Mouse (Mus musculus) embryonic fibroblast, embryonic 13.5 days (primary cell): ENCODE results near the gene Trim38. TPM values are rescaled to one million over a fixed set of nuclear protein-coding genes. Genes with fewer than 3 reads are reported as not detected.
"Not testable (repeated sequence)": the region's sequence is repeated elsewhere in the genome, so short reads cannot be mapped to it uniquely, and the experiment has no call there.

ENCODE experiments used
- H3K27ac ChIP-seq: 2 replicates; pipeline ENCODE4 v1.5.1; 2012; ENCODE audit warnings: low read length, control low read depth, inconsistent platforms; ENCODE audit not compliant: insufficient read depth
- H3K4me1 ChIP-seq: 2 replicates; pipeline ENCODE4 v1.6.1; 2011; ENCODE audit warnings: low read length; ENCODE audit not compliant: control insufficient read depth, insufficient read depth
- H3K4me3 ChIP-seq: 2 replicates; pipeline ENCODE4 v1.5.1; 2011; ENCODE audit warnings: mild to moderate bottlenecking, control low read depth, low read length; ENCODE audit not compliant: insufficient read depth
- CTCF ChIP-seq: IDR thresholded peaks from 2 replicates; pipeline ENCODE4 v1.5.1; 2011; ENCODE audit warnings: mild to moderate bottlenecking, control low read depth, low read length, moderate library complexity, borderline replicate concordance; ENCODE audit not compliant: insufficient read depth
- POLR2A ChIP-seq: IDR thresholded peaks from 2 replicates; pipeline ENCODE4 v1.6.1; 2011; ENCODE audit warnings: low read depth, mild to moderate bottlenecking, control low read depth, low read length, moderate library complexity
- polyA plus RNA-seq: library from polyadenylated mRNA; stranded (reverse); fragments of >200 nt; gene quantifications from 2 replicates; pipeline ENCODE4 v1.2.4, GENCODE M21; 2011; ENCODE audit warnings: low read depth; ENCODE audit not compliant: missing spikeins, insufficient read length

Trim38 gene
- polyA plus RNA-seq = not detected in 2 replicates

- not testable (repeated sequence) for H3K27ac ChIP-seq, H3K4me1 ChIP-seq, H3K4me3 ChIP-seq
Measured at GRCm38 (mm10) chr13:23769613-23770012, at the start of gene Trim38. Gene Trim38, plus strand, starts transcription at chr13:23769913.

DNA sequence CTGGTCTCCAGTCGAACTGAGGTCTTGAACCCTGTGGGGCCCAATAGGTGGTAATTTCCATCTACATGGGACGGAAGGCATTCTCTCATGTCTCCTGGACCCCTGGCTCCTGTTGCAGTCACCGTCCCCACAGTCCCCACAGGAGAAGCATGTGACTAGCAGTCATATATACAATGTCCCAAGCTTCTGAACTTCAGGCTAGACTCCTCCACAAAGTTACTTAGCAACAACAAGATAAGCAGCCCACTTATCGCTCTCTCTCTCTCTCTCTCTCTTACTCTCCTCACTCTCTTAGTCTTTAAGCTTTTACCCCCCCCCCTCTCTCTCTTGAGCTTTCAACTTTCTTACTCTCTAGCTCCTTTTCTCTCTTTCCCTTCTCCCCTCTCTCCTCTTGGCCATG is 45.5 kb upstream of the Trim38 start:
- Histone ChIP-seq H3K4me1 (no peaks in the 10 kb centered on the region), H3K27ac (no peak overlapping the region), H3K4me3 (no peak overlapping the region)
- no peak for TF ChIP-seq CTCF
- no peak for TF ChIP-seq POLR2A

GRCm38 (mm10) chr13:23725213-23725612 is 44.5 kb upstream of the Trim38 start:
- Histone ChIP-seq H3K4me1 (no peaks in the 10 kb centered on the region), H3K4me3 (no peak overlapping the region), H3K27ac (no peak overlapping the region)
- TF ChIP-seq POLR2A = no peak
- TF ChIP-seq CTCF = no peak

- H3K4me3 ChIP-seq = no peak overlapping the region
- H3K27ac ChIP-seq = no peak overlapping the region
- H3K4me1 ChIP-seq = no peaks in the 10 kb centered on the region
- TF ChIP-seq POLR2A (no peak), CTCF (no peak)
Measured at GRCm38 (mm10) chr13:23728472-23729191, 41.1 kb upstream of the Trim38 start.

GRCm38 (mm10) chr13:23729192-23729525 is 40.6 kb upstream of the Trim38 start:
- no peak for TF ChIP-seq CTCF
- no peak for TF ChIP-seq POLR2A
- no peak overlapping the region for H3K4me3 ChIP-seq
- no peak overlapping the region for H3K27ac ChIP-seq
- no peaks in the 10 kb centered on the region for H3K4me1 ChIP-seq

GRCm38 (mm10) chr13:23729706-23730105 is 40.0 kb upstream of the Trim38 start:
- Histone ChIP-seq H3K27ac (peak overlapping the region; percentile 30; the same call in 1 of the 2 replicates), H3K4me1 (no peaks in the 10 kb centered on the region), H3K4me3 (no peak overlapping the region)
- TF ChIP-seq CTCF (no peak), POLR2A (no peak)

GRCm38 (mm10) chr13:23730479-23730878 is 39.2 kb upstream of the Trim38 start:
- H3K27ac ChIP-seq = no peak overlapping the region
- H3K4me3 ChIP-seq = no peak overlapping the region
- TF ChIP-seq POLR2A = no peak
- TF ChIP-seq CTCF = no peak
- no peaks in the 10 kb centered on the region; the same call in 1 of the 2 replicates for H3K4me1 ChIP-seq

- no peak overlapping the region for H3K27ac ChIP-seq
- no peak for TF ChIP-seq CTCF
- no peak for TF ChIP-seq POLR2A
- H3K4me3 ChIP-seq = no peak overlapping the region
- no peaks in the 10 kb centered on the region; the same call in 1 of the 2 replicates for H3K4me1 ChIP-seq
Measured at GRCm38 (mm10) chr13:23732156-23732804, 37.4 kb upstream of the Trim38 start.

- H3K27ac ChIP-seq = no peak overlapping the region
Measured at GRCm38 (mm10) chr13:23737091-23737490, 32.6 kb upstream of the Trim38 start.

GRCm38 (mm10) chr13:23738041-23738440 is 31.7 kb upstream of the Trim38 start:
- Histone ChIP-seq H3K4me1 (peaks cover under 1% of the 10 kb centered on the region; the same call in 1 of the 2 replicates), H3K4me3 (no peak overlapping the region), H3K27ac (peak overlapping the region; percentile 96)
- no peak for TF ChIP-seq POLR2A
- no peak for TF ChIP-seq CTCF

More at GRCm38 (mm10) chr13:23737091-23737490, 32.6 kb upstream of the Trim38 start:
- no peak overlapping the region for H3K4me3 ChIP-seq
- no peak for TF ChIP-seq POLR2A
- TF ChIP-seq CTCF = no peak
- no peaks in the 10 kb centered on the region; the same call in 1 of the 2 replicates for H3K4me1 ChIP-seq
